Mouse (Mus musculus) kidney, embryonic 15.5 days (tissue): ENCODE data around the gene Zc3h12a. TPM values are rescaled to one million over a fixed set of nuclear protein-coding genes. Genes with fewer than 3 reads are reported as not detected.
A peak's percentile ranks its signal among the peaks of the same experiment; 100 is the strongest.

Source experiments
- ATAC-seq: fragments of 200-750 bp; cut with Nextera tagmentation; replicated peaks from 2 replicates; pipeline ENCODE4 v1.8.0; 2017; ENCODE audit warnings: moderate TSS enrichment; ENCODE audit not compliant: low FRiP score
- H3K27ac ChIP-seq: fragments of 300-500 bp; sonication (generic); 2 replicates; pipeline ENCODE4 v1.5.1; 2015; ENCODE audit warnings: mild to moderate bottlenecking, inconsistent platforms
- H3K27me3 ChIP-seq: fragments of 300-500 bp; sonication (generic); 2 replicates; pipeline ENCODE4 v1.6.1; 2015; ENCODE audit warnings: inconsistent platforms
- H3K36me3 ChIP-seq: fragments of 300-500 bp; sonication (generic); 2 replicates; pipeline ENCODE4 v1.6.1; 2015; ENCODE audit warnings: inconsistent platforms
- H3K4me1 ChIP-seq: fragments of 300-500 bp; sonication (generic); 2 replicates; pipeline ENCODE4 v1.6.1; 2015; ENCODE audit warnings: inconsistent platforms
- H3K4me2 ChIP-seq: fragments of 300-500 bp; sonication (generic); 2 replicates; pipeline ENCODE4 v1.6.1; 2015; ENCODE audit warnings: moderate library complexity, mild to moderate bottlenecking, inconsistent platforms
- H3K4me3 ChIP-seq: fragments of 300-500 bp; sonication (generic); replicated peaks from 2 replicates; pipeline ENCODE4 v1.5.1; 2015; ENCODE audit warnings: mild to moderate bottlenecking, inconsistent platforms
- H3K9ac ChIP-seq: fragments of 300-500 bp; sonication (generic); 2 replicates; pipeline ENCODE4 v1.6.1; 2015; ENCODE audit warnings: mild to moderate bottlenecking, inconsistent platforms
- H3K9me3 ChIP-seq: fragments of 300-500 bp; sonication (generic); replicated peaks from 2 replicates; pipeline ENCODE4 v1.6.1; 2016; ENCODE audit warnings: inconsistent platforms
- WGBS: fragments of 180-500 bp; shearing (Covaris S2); methylation state at CpG from one replicate; pipeline ENCODE4 v1.1.7; 2015; ENCODE audit warnings: mixed read lengths; 5-methylcytosine and 5-hydroxymethylcytosine counted together
- polyA plus RNA-seq: library from polyadenylated mRNA; unstranded; fragments of >200 nt; fragmentation: Nextera tagmentation; extraction: Ambion mirVana; gene quantifications from 2 replicates; pipeline ENCODE4 v1.2.1, GENCODE M21; 2015

The Zc3h12a gene
- polyA plus RNA-seq, 1 experiment from 2014 or later, result 0.44 TPM

DNA sequence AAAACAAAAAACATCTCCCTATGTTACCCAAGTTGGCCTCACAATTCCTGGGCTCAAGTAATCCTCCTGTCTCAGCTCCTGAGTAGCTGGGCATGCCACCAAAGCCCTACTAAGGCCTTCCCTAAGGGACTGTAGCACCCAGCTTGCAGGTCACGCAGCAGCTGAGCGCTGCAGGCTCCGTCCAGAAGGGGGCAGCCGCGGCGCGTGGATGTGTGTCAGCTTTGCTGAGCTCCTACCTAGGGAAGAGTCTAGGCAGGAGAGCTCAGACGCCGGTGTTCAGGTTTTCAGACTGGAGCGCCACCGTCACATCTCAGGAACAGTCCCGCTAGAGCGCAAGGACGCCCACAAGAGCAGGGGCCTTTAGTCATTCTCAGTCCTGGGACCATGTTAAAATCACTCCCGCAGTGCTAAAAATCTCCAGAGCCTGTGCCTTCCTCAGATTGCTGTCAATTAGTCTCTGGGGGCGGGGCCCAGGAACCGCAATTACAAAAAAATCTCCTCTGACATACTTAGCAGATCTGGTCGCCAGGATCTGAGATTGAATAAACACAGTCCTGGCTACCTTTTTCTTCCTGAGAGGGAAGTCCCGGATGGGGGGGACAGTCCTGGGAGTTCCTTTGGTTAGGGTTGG is 32.8 kb upstream of the Zc3h12a start:
- H3K4me3 ChIP-seq, result no peak overlapping the region
- 5% methylated on average over 19 of the region's 19 CpGs for WGBS
- peaks cover 9% of the 10 kb centered on the region; the same call in 1 of the 2 replicates for H3K27me3 ChIP-seq
- peak overlapping the region; percentile 43 for H3K4me2 ChIP-seq
- peaks cover 4% of the 10 kb centered on the region; the same call in 1 of the 2 replicates for H3K4me1 ChIP-seq
- no peak overlapping the region for H3K9ac ChIP-seq
- H3K9me3 ChIP-seq, result no peaks in the 10 kb centered on the region
- 0 out of 2 replicates have a peak, but pooled peaks have one; percentile 49 for ATAC-seq
- no peaks in the 10 kb centered on the region for H3K36me3 ChIP-seq
- no peak overlapping the region for H3K27ac ChIP-seq

DNA sequence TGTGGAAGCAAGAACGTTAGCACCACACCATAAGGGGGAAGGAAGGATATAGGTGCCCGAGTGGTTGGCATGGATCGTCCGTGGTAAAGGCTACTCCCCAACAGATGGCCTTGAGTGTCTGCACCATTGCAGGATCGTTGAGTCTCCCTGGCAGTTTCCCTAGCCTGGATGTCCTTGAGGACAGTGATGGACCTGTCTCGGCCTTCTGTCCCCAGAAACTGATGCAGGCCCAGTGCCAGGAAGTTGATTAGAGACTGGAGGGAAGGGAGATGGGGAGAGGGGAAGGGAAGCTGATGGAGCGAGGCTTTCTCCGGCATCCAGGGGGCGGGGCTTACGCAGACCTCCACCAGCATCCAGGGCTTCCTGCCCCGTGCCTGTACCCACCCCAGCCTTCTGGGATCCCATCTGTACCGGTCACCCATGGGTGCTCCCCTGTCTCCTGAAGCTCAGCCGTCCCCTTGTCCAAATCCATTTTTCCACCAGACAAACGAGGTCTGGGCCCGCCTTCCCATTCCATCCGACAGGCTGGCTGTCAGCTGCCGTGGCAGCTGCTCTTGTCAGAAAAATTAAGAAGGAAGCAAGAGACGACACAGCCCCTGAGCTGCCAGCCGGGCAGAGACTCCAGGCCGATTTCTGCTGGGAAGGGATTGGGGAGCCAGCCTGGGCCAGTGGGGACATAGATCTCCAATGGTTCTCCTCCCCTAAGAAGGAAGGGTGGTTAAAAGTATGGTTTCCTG is 31.1 kb upstream of the Zc3h12a start:
- Histone ChIP-seq H3K27me3 (peaks cover 9% of the 10 kb centered on the region; the same call in 1 of the 2 replicates), H3K9ac (no peak overlapping the region), H3K9me3 (no peaks in the 10 kb centered on the region), H3K27ac (no peak overlapping the region), H3K4me1 (peaks cover 4% of the 10 kb centered on the region; the same call in 1 of the 2 replicates), H3K4me2 (no peak overlapping the region), H3K36me3 (no peaks in the 10 kb centered on the region), H3K4me3 (no peak overlapping the region)
- ATAC-seq, result no peak
- WGBS, result 60% methylated on average over 20 of the region's 20 CpGs

DNA sequence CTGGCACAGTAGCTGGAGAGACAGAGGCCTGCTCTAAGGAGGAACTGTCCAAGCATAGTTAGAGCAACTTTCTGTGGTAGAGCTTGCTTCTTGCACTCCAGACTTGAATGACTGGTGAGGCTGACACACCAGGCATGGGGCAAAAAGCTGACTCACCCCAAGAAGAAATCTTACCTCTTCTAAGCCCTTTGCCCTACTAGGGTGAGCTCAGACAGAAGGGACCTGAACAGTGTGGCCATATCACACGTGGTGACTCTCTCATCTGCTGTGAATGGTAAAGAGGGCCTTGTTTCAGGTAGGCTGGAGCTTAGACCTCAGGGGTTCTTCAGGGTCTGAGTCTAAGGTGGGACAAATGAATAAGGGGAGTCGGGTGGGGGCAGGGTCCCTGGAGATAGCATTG is 30.4 kb upstream of the Zc3h12a start:
- ATAC-seq, result no peak
- peaks cover 9% of the 10 kb centered on the region; the same call in 1 of the 2 replicates for H3K27me3 ChIP-seq
- H3K9ac ChIP-seq, result no peak overlapping the region
- WGBS, result 81% methylated on average over 2 of the region's 2 CpGs
- no peaks in the 10 kb centered on the region for H3K36me3 ChIP-seq
- no peaks in the 10 kb centered on the region for H3K9me3 ChIP-seq
- H3K4me1 ChIP-seq, result peaks cover 4% of the 10 kb centered on the region; the same call in 1 of the 2 replicates
- H3K4me2 ChIP-seq, result no peak overlapping the region
- no peak overlapping the region for H3K27ac ChIP-seq
- no peak overlapping the region for H3K4me3 ChIP-seq

DNA sequence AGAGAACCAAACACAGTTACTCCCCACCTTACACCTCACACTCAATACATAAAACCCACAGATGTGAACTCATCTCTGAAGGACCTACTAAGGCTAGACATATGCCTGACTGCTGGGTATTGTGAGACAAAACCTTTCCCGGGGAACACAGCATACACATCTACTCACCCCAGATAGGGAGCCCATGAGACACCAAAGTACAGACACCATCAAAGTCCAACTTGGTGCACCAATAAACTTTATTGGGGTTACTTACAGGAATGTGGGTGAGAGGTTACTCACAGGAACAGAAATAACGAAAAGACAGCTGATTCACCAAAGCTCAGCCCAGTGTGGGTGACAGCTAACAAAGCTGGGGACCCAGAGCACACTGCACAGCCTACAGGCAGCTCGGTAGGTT is 29.7 kb upstream of the Zc3h12a start:
- Histone ChIP-seq H3K9ac (no peak overlapping the region), H3K27ac (no peak overlapping the region), H3K4me2 (no peak overlapping the region), H3K4me1 (peaks cover 4% of the 10 kb centered on the region; the same call in 1 of the 2 replicates), H3K9me3 (no peaks in the 10 kb centered on the region), H3K27me3 (peaks cover 7% of the 10 kb centered on the region; the same call in 1 of the 2 replicates), H3K4me3 (no peak overlapping the region), H3K36me3 (no peaks in the 10 kb centered on the region)
- 78% methylated on average over 3 of the region's 3 CpGs for WGBS
- no peak for ATAC-seq

DNA sequence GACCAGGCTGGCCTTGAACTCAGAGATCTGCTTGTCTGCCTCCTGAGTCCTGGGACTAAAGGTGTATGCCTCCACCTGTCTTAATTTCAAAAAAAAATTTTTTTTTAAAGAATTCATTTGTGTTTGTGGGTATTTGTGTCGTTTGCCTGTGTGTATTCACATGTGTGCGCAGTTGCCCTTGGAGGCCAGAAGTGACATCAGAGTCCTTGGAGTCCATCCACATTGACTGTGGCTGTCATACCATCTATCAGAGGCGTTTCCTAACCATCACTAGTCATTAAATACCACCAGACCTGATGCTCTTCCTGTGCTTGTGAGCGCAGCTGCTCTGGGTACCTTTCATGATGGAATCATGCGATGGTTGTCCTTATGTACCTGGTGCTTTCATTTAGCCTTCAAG is 28.0 kb upstream of the Zc3h12a start:
- H3K9me3 ChIP-seq, result no peaks in the 10 kb centered on the region
- peaks cover 3% of the 10 kb centered on the region; the same call in 1 of the 2 replicates for H3K4me1 ChIP-seq
- no peaks in the 10 kb centered on the region for H3K36me3 ChIP-seq
- peaks cover 6% of the 10 kb centered on the region; the same call in 1 of the 2 replicates for H3K27me3 ChIP-seq
- WGBS, result 87% methylated on average over 5 of the region's 5 CpGs
- no peak overlapping the region for H3K4me3 ChIP-seq
- H3K4me2 ChIP-seq, result no peak overlapping the region
- H3K9ac ChIP-seq, result no peak overlapping the region
- no peak overlapping the region for H3K27ac ChIP-seq
- no peak for ATAC-seq

DNA sequence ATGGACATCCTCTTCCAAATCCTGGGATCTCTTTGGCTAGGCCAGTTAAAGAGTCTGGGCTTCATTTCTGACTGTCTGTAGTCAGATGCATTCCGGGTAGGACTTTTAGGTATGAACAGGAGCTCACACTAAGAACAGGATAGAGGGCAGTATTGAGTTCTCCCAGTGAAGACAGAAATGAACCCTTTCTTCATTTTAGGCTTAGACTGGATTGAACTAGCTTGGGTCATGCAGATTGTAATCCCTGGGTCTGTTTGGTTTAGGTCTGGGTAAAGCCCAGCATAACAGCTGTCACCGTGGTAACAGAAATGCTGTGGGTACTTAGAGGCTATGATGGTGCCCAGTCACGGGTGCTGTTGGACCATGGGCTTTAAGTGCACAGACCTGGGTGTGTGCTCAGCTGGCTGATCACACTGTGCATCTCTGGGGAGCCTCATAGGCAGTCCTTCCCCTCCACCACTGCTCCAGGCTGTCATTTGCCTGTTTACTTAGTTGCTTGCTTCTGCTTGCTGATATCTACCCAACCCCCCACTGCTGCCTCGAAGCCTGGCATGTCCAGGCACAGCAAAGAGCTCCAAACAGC is 26.1 kb upstream of the Zc3h12a start:
- Histone ChIP-seq H3K27ac (no peak overlapping the region), H3K36me3 (no peaks in the 10 kb centered on the region), H3K27me3 (peaks cover 8% of the 10 kb centered on the region), H3K4me1 (no peaks in the 10 kb centered on the region), H3K4me3 (no peak overlapping the region), H3K4me2 (no peak overlapping the region), H3K9me3 (no peaks in the 10 kb centered on the region), H3K9ac (no peak overlapping the region)
- WGBS, result 76% methylated on average over 4 of the region's 4 CpGs
- ATAC-seq, result no peak

DNA sequence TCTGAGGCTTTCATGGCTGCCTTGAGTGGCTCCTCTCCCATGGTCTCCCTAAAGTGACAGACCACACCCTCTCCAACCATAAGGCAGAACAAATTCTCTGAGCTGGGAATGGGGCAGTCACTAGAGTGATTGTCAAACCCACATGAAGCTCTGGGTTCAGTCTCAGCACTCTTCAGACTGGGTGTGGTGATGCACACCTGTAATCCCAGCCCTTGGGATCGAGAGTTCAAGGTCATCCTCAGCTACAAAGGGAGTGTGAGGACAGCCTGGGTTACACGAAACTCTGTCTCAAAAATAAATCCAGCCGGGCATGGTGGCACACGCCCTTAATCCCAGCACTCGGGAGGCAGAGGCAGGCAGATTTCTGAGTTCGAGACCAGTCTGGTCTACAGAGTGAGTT is 24.8 kb upstream of the Zc3h12a start:
- Histone ChIP-seq H3K9ac (no peak overlapping the region), H3K27ac (no peak overlapping the region), H3K4me2 (no peak overlapping the region), H3K27me3 (peaks cover 4% of the 10 kb centered on the region), H3K4me3 (no peak overlapping the region), H3K9me3 (no peaks in the 10 kb centered on the region), H3K4me1 (no peaks in the 10 kb centered on the region), H3K36me3 (no peaks in the 10 kb centered on the region)
- 85% methylated on average over 6 of the region's 6 CpGs for WGBS
- no peak for ATAC-seq

DNA sequence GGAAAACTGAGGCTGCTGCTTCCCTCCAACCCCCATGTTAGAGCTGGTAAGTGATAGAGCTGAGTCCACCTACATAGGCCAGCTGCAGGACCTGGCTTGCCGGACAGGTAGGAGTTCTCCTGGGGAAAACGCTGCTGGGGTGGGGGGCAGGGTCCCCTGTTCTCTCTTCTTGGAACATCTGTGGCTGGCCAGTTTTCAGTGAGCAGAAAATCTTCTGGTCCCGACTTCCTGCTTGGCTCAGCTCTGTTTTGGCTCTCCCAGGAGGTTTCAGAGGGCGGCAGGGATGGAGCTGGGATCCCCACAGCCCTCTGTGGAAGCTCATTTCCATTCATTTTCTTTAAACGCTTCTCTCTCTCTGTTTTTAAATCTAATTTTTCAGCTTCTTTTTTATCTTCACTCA is 21.8 kb upstream of the Zc3h12a start:
- no peaks in the 10 kb centered on the region for H3K4me1 ChIP-seq
- no peak overlapping the region for H3K9ac ChIP-seq
- ATAC-seq, result no peak
- H3K36me3 ChIP-seq, result no peaks in the 10 kb centered on the region
- H3K27me3 ChIP-seq, result peaks cover 10% of the 10 kb centered on the region
- H3K4me3 ChIP-seq, result no peak overlapping the region
- H3K4me2 ChIP-seq, result no peak overlapping the region
- H3K9me3 ChIP-seq, result no peaks in the 10 kb centered on the region
- no peak overlapping the region for H3K27ac ChIP-seq
- 38% methylated on average over 5 of the region's 5 CpGs for WGBS

DNA sequence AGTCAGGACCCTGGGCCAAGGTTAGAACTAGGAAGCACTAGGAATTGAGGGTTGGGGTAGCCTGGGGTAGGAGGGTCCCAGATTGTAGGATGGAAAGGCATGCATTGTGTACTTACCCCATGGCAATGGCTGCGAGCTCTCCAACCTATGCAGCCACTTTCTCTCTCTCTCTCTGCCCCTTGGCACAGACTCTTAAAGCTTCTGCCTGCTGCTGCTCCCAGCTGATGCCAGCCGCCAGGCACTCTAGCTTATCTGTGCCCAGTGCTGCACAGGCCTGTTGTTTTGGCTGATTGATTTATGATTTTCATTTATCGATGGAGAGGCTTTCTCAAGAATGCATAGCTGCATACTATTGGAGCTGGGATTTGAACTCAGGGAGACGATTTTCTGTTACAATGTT is 20.3 kb upstream of the Zc3h12a start:
- Histone ChIP-seq H3K27me3 (peaks cover 10% of the 10 kb centered on the region), H3K4me3 (no peak overlapping the region), H3K36me3 (no peaks in the 10 kb centered on the region), H3K27ac (no peak overlapping the region), H3K9me3 (no peaks in the 10 kb centered on the region), H3K9ac (no peak overlapping the region), H3K4me1 (no peaks in the 10 kb centered on the region), H3K4me2 (no peak overlapping the region)
- WGBS, result 91% methylated on average over 4 of the region's 4 CpGs
- no peak for ATAC-seq

DNA sequence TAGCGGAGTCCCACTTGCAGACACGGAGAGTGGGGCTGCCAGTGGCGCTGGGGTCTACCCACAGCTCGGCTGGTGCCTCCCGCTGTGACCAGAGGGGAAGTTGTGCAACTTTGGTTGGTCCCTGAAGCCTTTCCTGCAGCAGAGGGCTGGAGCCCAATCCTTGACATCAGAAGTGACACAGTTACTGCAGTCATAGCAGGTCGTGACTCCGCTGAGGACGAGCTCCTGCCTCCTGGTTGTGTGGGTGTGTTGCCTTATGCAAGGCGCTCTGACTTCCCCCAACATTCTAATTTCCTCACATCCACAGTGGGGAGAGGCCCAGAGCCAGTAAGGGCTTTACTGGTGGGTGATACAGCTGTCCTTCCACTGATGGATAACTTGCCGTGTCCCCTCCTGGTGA is 17.6 kb upstream of the Zc3h12a start:
- no peak overlapping the region for H3K9ac ChIP-seq
- peaks cover 10% of the 10 kb centered on the region for H3K27me3 ChIP-seq
- no peaks in the 10 kb centered on the region for H3K9me3 ChIP-seq
- H3K4me2 ChIP-seq, result no peak overlapping the region
- H3K4me3 ChIP-seq, result no peak overlapping the region
- H3K4me1 ChIP-seq, result no peaks in the 10 kb centered on the region
- ATAC-seq, result no peak
- no peak overlapping the region for H3K27ac ChIP-seq
- 38% methylated on average over 10 of the region's 10 CpGs for WGBS
- no peaks in the 10 kb centered on the region for H3K36me3 ChIP-seq

DNA sequence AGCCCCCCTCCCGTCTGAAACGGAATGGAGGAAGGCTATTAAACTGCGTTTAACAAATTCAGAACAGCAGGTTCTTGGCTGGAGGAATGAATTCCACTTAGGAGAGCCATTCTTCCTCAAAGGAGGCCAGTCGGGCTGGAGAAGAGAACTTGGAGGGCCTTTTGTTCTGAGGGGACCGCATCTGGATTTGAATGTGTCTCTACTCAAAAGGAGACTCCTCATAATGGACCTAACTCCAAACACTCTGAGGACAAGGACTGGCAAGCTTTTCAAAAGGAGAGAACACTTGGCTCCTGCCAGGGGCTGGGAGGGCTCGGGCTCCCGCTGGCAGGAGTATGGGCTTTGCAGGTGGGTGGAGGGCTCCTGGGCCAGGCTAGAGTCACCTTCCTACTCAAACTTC is 17.0 kb upstream of the Zc3h12a start:
- Histone ChIP-seq H3K9me3 (no peaks in the 10 kb centered on the region), H3K9ac (no peak overlapping the region), H3K4me3 (no peak overlapping the region), H3K4me2 (no peak overlapping the region), H3K27ac (no peak overlapping the region), H3K27me3 (peaks cover 10% of the 10 kb centered on the region), H3K4me1 (no peaks in the 10 kb centered on the region), H3K36me3 (no peaks in the 10 kb centered on the region)
- no peak for ATAC-seq
- 37% methylated on average over 7 of the region's 7 CpGs for whole genome bisulfite sequencing

DNA sequence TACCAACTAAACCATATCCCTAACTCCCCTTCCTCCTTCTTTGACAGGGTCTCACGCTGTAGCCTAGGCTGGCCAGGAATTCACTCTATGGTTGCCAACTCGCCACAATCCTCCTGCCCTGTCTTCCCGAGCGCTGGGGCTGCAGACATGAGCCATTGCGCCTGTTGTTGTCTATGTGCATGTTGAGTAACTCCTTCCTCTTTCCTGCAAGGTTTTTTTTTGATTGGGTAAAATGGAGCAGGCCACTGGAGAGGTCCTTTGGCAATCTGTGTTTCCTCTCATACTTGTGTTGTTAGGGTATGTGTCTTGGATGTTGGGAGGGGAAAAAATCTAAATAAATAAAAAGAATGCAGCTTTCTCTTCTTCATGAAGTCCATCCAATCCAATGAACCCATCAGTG is 16.6 kb upstream of the Zc3h12a start:
- Histone ChIP-seq H3K9ac (no peak overlapping the region), H3K27ac (no peak overlapping the region), H3K36me3 (no peaks in the 10 kb centered on the region), H3K4me1 (no peaks in the 10 kb centered on the region), H3K4me3 (no peak overlapping the region), H3K9me3 (no peaks in the 10 kb centered on the region), H3K27me3 (peaks cover 8% of the 10 kb centered on the region; the same call in 1 of the 2 replicates), H3K4me2 (no peak overlapping the region)
- 82% methylated on average over 5 of the region's 5 CpGs for WGBS
- no peak for ATAC-seq
